Mouse (Mus musculus) Patski (cell line): Measurements from ENCODE around the gene Ctu1. TPM values are rescaled to one million over a fixed set of nuclear protein-coding genes. Genes with fewer than 3 reads are reported as not detected.
"Not testable (repeated sequence)": the region's sequence is repeated elsewhere in the genome, so short reads cannot be mapped to it uniquely, and the experiment has no call there.

Source experiments
- ATAC-seq: fragments of 100-300 bp; one replicate; pipeline ENCODE4 v1.8.0; 2021
- CTCF ChIA-PET: fragments of 350-600 bp; sonication (Branson Sonifier 250); formaldehyde crosslinking; loops from one replicate; lab custom pipeline; 2022; ENCODE audit warnings: inconsistent platforms; lab: Charles Lee
- POLR2A ChIA-PET: fragments of 350-600 bp; sonication (Branson Sonifier 250); formaldehyde crosslinking; loops from one replicate; lab custom pipeline; 2022; ENCODE audit warnings: antibody characterized with exemption, inconsistent platforms; lab: Charles Lee
- DNase-seq: peaks from one replicate; pipeline ENCODE4 v3.0.0-alpha.2; 2011; ENCODE audit warnings: low read depth, low spot score
- H3K27me3 ChIP-seq: fragments of 371-371 bp; one replicate; pipeline ENCODE4 v1.5.1; 2021
- CTCF ChIP-seq: fragments of 100-300 bp; IDR thresholded peaks from one replicate; pipeline ENCODE4 v1.5.1; 2021
- in situ Hi-C: fragments of 300-500 bp; cut with MboI; formaldehyde crosslinking; loops from 3 replicates; pipeline ENCODE4 v1.11.1; 2018; ENCODE audit warnings: low pct_unique_long_range_greater_than_20kb, mixed read lengths
- polyA plus RNA-seq: library from polyadenylated mRNA; unstranded; gene quantifications from one replicate; pipeline ENCODE4 v1.2.3, GENCODE M21; 2021

Gene Ctu1
- polyA plus RNA-seq, 1 experiment from 2014 or later = 10.0 TPM

DNA sequence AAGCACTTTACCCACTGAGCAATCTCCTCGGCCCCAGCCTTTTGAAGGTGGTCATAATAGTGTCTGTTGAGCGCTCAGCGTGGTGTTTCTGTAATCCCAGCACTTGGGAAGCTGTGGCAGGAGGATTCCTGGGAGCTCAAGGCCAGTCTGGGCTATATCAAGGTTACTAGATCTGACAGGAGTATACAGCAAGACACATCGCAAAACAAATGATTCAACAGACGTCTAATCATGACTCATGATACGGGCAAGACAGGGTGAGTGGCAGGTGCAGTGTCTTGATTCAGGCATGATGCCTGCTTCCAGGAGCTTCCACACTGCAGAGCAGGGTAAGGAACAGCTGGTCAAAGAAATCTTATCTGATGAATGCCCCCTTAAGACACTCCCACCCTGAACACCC is 19.1 kb upstream of the Ctu1 start:
- peaks cover 6% of the 10 kb centered on the region for H3K27me3 ChIP-seq
- DNase-seq (no peak), ATAC-seq (no peak)
- in situ Hi-C loops = no loop called here
- ChIA-PET CTCF (no interaction called here), POLR2A (no interaction called here)
- TF ChIP-seq CTCF = no peak

DNA sequence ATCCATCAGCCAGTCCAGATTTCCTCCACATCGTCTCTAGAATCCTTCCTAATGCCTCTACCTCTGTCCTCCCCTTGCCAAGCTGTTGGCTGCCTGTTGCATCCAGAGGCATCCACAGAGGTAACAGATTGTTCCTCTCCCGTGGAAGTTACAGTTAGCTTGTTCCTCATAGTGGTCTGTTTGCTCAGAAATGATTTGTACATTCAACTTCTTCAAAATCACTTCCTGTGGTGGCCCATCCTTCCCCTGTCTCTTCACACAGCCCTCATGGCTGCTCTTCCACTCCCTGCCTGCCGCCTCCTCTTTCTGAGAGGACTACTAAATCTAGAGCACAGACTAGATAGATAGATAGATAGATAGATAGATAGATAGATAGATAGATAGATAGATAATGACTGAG is 17.3 kb upstream of the Ctu1 start:
- in situ Hi-C loops = no loop called here

DNA sequence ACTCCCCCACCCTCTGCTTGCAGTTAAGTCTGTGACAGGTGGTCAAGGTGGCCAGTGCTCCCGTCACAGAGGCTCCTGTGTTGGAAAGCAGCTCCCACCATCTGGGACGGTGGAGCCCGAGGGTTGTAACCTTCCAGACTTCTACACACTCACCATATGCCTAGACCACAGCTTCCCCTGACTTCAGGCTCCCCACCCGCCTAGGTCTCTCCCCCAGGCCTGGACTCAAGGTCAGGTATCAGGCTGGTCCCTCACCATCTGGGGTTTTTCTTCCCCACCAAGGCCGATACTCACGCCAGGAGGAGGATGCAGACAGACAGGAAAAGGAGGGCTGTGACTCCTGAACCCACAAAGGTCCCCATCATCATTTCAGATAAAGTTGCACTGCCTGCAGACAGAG is 15.6 kb upstream of the Ctu1 start:
- ChIA-PET CTCF (interaction anchor here (1.1 kb wide), 1 partner anchor 12 kb away, joined by 3 read pairs; no protein-coding TSS in a partner anchor), POLR2A (no interaction called here)
- TF ChIP-seq CTCF = no peak
- ATAC-seq (no peak), DNase-seq (no peak)
- in situ Hi-C loops = no loop called here
- H3K27me3 ChIP-seq = peaks cover 6% of the 10 kb centered on the region

More for the DNA sequence above, 17.3 kb upstream of the Ctu1 start:
- ChIA-PET CTCF (no interaction called here), POLR2A (interaction anchor here (0.6 to 0.7 kb wide), 2 partner anchors 27 to 30 kb away, joined by 3 to 6 read pairs; no protein-coding TSS in a partner anchor)
- DNase-seq (no peak), ATAC-seq (no peak)
- H3K27me3 ChIP-seq = peaks cover 6% of the 10 kb centered on the region
- TF ChIP-seq CTCF = no peak

DNA sequence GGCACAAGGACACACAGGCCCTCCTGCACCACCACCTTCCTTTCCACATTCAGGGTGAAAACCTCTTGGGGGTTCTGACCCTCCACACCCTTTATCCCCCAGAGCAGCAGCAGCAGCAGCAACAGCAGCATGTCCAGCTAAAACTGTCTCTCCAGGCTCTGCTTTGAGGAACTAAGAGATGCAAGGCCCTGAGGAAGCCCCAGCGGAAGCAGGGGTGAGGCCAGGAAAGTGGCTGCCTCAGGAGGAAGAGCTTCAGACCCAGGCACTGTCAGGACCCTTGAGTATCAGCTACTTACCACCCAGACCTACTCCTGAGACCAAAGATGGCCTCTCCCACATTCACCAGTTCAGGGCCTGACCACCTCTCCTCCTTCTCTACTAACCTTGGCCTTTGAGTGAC is 11.8 kb upstream of the Ctu1 start, which contains the start of gene Siglece:
Siglece (minus strand) TSS at position 160 of the 400 bp plus-strand sequence.
- no peak for ATAC-seq
- CTCF ChIA-PET = no interaction called here
- TF ChIP-seq CTCF = no peak
- POLR2A ChIA-PET = no interaction called here
- in situ Hi-C loops = no loop called here
- DNase-seq = no peak
- H3K27me3 ChIP-seq = peaks cover 6% of the 10 kb centered on the region

DNA sequence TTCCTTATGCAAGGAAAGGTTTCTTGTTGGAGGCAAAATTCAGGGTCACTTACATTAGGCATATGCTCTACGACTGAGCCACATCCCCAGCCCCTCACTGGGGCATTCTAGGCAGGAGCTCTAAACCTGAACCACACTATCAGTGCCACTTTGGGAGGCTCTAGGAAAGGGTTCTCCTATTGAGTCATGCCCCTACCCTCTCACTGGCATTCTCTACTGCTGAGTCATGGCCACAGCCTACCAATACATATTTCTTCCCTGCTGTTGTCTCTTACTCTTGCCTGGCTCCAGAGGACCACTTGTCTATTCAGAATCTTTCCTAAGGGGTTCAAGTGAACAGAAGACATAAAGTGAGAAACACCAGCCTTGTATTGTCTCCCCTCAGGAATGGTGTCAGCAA is 9.0 kb upstream of the Ctu1 start:
- CTCF ChIA-PET = no interaction called here
- ATAC-seq = peak; percentile 89
- peak; percentile 9 for DNase-seq
- POLR2A ChIA-PET = no interaction called here
- no peaks in the 10 kb centered on the region for H3K27me3 ChIP-seq
- in situ Hi-C loops = no loop called here
- TF ChIP-seq CTCF = no peak

DNA sequence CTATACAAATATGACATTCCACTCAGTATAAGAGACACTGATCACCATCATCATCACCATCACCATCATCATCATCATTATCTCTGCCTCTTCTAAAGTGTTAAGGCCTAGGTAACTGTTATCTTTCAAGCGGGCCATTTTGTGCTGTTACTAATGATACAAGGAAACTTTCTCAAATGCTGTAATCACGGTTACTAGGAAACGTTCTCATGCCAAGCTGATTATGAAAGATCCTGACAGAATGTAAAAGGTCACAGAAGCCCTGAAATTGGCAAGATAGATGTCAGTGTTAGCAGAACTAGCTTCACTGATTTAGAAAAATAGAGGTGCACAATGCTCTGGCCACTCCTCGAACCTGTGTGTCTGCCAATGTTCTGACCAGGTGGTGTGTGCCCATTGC is 4.6 kb upstream of the Ctu1 start:
- POLR2A ChIA-PET, ATAC-seq, CTCF ChIA-PET, H3K27me3 ChIP-seq, in situ Hi-C loops, DNase-seq: not testable (repeated sequence)

DNA sequence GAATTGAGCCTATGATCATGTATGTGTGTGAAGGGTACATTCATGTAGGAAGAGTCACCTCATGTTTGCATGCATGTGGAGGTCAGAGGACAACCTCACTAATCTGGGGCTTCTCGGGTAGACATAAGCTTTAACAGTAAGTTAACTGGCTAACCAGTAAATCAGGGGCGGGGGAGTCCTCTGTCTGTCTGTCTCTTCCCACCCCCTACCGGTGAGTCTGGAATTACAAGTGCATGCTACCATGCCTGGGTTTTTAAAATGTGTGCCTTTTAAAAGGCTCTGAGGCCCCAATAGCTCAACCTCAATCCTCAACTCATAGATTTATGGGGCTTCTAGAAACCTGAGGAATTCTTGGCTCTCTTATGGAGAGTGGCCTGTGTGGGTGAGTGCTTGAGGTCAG is 3.2 kb upstream of the Ctu1 start:
- ChIA-PET POLR2A (no interaction called here), CTCF (interaction anchor here (0.8 to 1.3 kb wide), 2 partner anchors 12 to 83 kb away, joined by 3 read pairs; no protein-coding TSS in a partner anchor)
- DNase-seq (no peak), ATAC-seq (no peak)
- H3K27me3 ChIP-seq = no peaks in the 10 kb centered on the region
- no peak for TF ChIP-seq CTCF
- in situ Hi-C loops = no loop called here

DNA sequence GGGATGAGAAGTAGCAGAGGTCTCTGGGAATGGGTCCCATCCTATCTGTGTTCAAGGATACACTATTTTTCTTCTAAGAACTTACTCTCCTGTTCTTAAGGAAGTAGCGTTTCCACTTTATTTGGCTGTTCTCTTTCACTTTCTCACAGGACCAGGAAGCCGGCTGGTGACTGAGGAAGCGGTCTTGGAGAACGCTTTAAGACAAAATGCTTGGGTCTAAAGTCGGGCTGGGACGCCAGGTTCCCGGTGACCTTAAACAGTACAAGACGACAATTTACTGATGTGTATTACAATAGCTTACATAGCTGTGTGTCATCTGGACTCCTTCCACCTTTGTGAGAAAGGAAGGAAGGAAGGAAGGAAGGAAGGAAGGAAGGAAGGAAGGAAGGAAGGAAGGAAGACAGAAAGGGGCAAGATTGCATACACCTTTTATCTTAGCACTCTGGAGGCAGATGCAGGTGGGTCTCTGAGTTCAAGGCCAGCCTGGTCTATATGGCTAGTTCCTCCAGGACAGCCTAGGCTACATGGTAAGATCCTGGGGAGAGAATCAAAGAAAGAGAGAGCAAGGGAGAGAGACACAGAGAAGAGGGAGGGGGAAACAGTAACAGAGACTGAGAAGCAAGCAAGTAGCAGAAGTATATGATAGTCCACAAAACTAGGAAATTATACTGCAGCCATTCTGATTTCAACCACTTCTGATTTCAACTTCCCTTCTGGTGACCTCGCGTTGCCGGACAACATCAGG is 580 bp upstream of the Ctu1 start:
- CTCF ChIA-PET = interaction anchor here (0.7 kb wide), 1 partner anchor 33 kb away, joined by 4 read pairs; no protein-coding TSS in a partner anchor

DNA sequence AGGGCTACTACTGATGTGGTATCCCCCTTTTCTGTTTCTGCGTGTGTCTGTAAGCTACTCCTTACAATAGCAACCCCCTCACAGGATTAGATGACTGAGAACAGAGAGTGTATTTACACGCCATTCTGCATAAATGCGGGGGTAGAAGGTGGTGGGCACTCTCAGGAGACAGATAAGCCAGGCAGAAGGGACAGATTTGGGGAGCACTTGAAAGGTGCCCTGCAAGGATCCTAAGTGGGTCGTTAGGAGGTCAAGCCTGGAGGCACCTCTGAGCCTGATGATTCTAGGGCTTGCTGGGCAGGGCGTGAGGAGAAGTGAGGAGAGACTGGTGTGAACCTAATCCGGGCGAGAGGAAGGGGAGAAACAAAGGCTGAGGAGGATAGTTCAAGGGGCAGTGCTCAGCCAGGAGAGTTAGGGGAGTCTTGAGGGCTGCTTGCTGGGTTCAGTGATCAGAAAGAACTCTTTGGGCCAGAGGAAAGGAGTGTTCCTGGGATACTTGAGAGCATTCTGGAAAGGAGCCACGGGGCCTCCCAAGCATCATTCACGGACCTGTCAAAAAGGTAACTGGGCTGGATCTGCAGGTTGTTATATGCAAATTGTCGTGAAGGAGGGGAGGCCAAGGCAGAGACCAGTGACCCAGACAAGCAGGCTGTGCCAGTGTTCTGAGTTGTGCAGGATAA is 905 bp downstream of the Ctu1 start:
- no peaks in the 10 kb centered on the region for H3K27me3 ChIP-seq
- TF ChIP-seq CTCF = no peak
- CTCF ChIA-PET = no interaction called here
- ATAC-seq (peak; percentile 5), DNase-seq (no peak)
- POLR2A ChIA-PET = no interaction called here
- in situ Hi-C loops = loop anchor here (5.0 to 10.0 kb wide), 2 partner anchors 90 to 368 kb away; no protein-coding TSS in a partner anchor

More for the DNA sequence above, 580 bp upstream of the Ctu1 start:
- ATAC-seq (no peak), DNase-seq (no peak)
- no peaks in the 10 kb centered on the region for H3K27me3 ChIP-seq
- no peak for TF ChIP-seq CTCF
- in situ Hi-C loops = loop anchor here (5.0 to 10.0 kb wide), 2 partner anchors 89 to 366 kb away; no protein-coding TSS in a partner anchor
- POLR2A ChIA-PET = interaction anchor here (0.6 kb wide), 1 partner anchor 87 kb away, joined by 3 read pairs; no protein-coding TSS in a partner anchor

DNA sequence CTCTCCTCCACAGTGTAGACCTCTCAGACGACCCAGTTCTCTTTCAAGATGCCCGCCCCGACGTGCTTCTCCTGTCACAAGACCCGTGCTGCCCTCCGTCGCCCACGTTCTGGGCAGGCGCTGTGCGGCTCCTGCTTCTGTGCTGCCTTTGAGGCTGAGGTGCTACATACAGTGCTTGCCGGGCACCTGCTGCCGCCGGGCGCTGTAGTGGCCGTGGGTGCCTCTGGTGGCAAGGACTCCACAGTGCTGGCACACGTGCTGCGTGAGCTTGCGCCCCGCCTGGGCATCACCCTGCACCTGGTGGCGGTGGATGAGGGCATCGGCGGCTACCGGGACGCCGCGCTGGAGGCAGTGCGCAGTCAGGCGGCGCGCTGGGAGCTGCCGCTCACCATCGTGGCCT is 3.3 kb downstream of the Ctu1 start:
- ATAC-seq (no peak), DNase-seq (no peak)
- TF ChIP-seq CTCF = no peak
- CTCF ChIA-PET = no interaction called here
- POLR2A ChIA-PET = no interaction called here
- no peaks in the 10 kb centered on the region for H3K27me3 ChIP-seq
- in situ Hi-C loops = loop anchor here (10.0 kb wide), 1 partner anchor 370 kb away; no protein-coding TSS in a partner anchor

DNA sequence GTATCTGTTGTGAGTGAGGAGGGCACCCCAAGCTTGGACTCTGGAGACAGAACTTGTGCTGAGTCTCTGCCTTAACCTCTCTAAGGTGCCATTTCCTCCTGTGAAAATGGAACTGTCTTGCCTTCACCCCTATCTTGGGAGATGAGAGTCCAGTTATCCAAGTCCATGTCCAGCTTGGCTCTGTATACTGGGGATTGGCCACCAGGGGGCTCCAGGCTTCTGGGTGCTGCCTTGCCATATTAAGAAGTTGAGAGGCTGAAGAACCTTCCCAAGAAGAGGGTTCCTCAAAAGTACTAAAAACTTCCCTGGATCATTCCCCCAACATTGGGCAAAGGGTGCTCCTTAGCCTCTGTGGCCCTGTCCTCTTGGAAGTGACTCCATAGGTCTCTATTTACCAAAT is 6.7 kb downstream of the Ctu1 start:
- CTCF ChIA-PET = no interaction called here
- no peaks in the 10 kb centered on the region for H3K27me3 ChIP-seq
- DNase-seq (no peak), ATAC-seq (no peak)
- peak; percentile 76 for TF ChIP-seq CTCF
- in situ Hi-C loops = loop anchor here (10.0 kb wide), 1 partner anchor 374 kb away; no protein-coding TSS in a partner anchor
- POLR2A ChIA-PET = no interaction called here
